Mouse (Mus musculus): ENCODE measurements around the gene Kcnab2. TPM values are rescaled to one million over a fixed set of nuclear protein-coding genes. Genes with fewer than 3 reads are reported as not detected.

The Kcnab2 gene
- 9.2 and 9.6 TPM in 2 replicates for polyA plus RNA-seq (2015; fragmentation: Nextera tagmentation; extraction: Ambion mirVana)

- under 1% methylated on average over 63 of the region's 63 CpGs for WGBS
- peak within 1 kb of the TSS; percentile 88 for H3K4me2 ChIP-seq
- H3K27ac ChIP-seq = peak within 1 kb of the TSS; percentile 84
- peak within 1 kb of the TSS; percentile 89 for H3K9ac ChIP-seq
- peak; percentile 94 for ATAC-seq (ENCODE audit: insufficient number of reproducible peaks, insufficient read depth, low FRiP score, low TSS enrichment, low read depth)
- peaks cover 19% of the 10 kb centered on the region for H3K4me1 ChIP-seq
- H3K36me3 ChIP-seq = no peaks in the 10 kb centered on the region
- H3K27me3 ChIP-seq = peaks cover 22% of the 10 kb centered on the region
- peak within 1 kb of the TSS; percentile 77 for H3K4me3 ChIP-seq
- no peaks in the 10 kb centered on the region for H3K9me3 ChIP-seq
Measured at GRCm38 (mm10) chr4:152477466-152478223, at the start of gene Kcnab2. Gene Kcnab2 (minus strand): TSS chr4:152477871.

- Histone ChIP-seq H3K4me2 (no peak overlapping the region), H3K27me3 (no peaks in the 10 kb centered on the region)
- ATAC-seq (ENCODE audit: insufficient number of reproducible peaks, insufficient read depth, low FRiP score, low TSS enrichment, low read depth) = no peak
Measured at GRCm38 (mm10) chr4:152520083-152520482, 42.4 kb upstream of the Kcnab2 start.

GRCm38 (mm10) chr4:152519106-152519505 is 41.4 kb upstream of the Kcnab2 start:
- no peak overlapping the region for H3K9ac ChIP-seq
- 87% methylated on average over 10 of the region's 10 CpGs for WGBS
- no peak for ATAC-seq (ENCODE audit: insufficient number of reproducible peaks, insufficient read depth, low FRiP score, low TSS enrichment, low read depth)
- H3K27ac ChIP-seq = no peak overlapping the region
- H3K4me2 ChIP-seq = no peak overlapping the region
- no peaks in the 10 kb centered on the region for H3K36me3 ChIP-seq
- H3K9me3 ChIP-seq = no peaks in the 10 kb centered on the region
- no peaks in the 10 kb centered on the region for H3K27me3 ChIP-seq
- H3K4me1 ChIP-seq = no peaks in the 10 kb centered on the region
- no peak overlapping the region for H3K4me3 ChIP-seq

More at GRCm38 (mm10) chr4:152520083-152520482, 42.4 kb upstream of the Kcnab2 start:
- Histone ChIP-seq H3K4me3 (no peak overlapping the region), H3K9ac (no peak overlapping the region), H3K4me1 (no peaks in the 10 kb centered on the region), H3K36me3 (no peaks in the 10 kb centered on the region), H3K9me3 (no peaks in the 10 kb centered on the region), H3K27ac (no peak overlapping the region)
- WGBS = 33% methylated on average over 6 of the region's 6 CpGs

- Histone ChIP-seq H3K36me3 (peaks cover 8% of the 10 kb centered on the region; the same call in 1 of the 2 replicates), H3K4me3 (no peak overlapping the region), H3K4me1 (no peaks in the 10 kb centered on the region), H3K9me3 (peaks cover 4% of the 10 kb centered on the region; the same call in 1 of the 2 replicates), H3K27me3 (no peaks in the 10 kb centered on the region), H3K27ac (no peak overlapping the region), H3K9ac (no peak overlapping the region), H3K4me2 (no peak overlapping the region)
- WGBS = 71% methylated on average over 7 of the region's 7 CpGs
- no peak for ATAC-seq (ENCODE audit: insufficient number of reproducible peaks, insufficient read depth, low FRiP score, low TSS enrichment, low read depth)
Measured at GRCm38 (mm10) chr4:152514884-152515283, 37.2 kb upstream of the Kcnab2 start.

- Histone ChIP-seq H3K4me1 (no peaks in the 10 kb centered on the region), H3K4me3 (no peak overlapping the region), H3K4me2 (no peak overlapping the region), H3K27me3 (no peaks in the 10 kb centered on the region), H3K36me3 (peaks cover 13% of the 10 kb centered on the region), H3K9me3 (peaks cover 4% of the 10 kb centered on the region; the same call in 1 of the 2 replicates), H3K9ac (no peak overlapping the region), H3K27ac (no peak overlapping the region)
- WGBS = 49% methylated on average over 18 of the region's 18 CpGs
- ATAC-seq (ENCODE audit: insufficient number of reproducible peaks, insufficient read depth, low FRiP score, low TSS enrichment, low read depth) = no peak
Measured at GRCm38 (mm10) chr4:152512221-152512925, 34.7 kb upstream of the Kcnab2 start.

GRCm38 (mm10) chr4:152494360-152494879 is 16.7 kb upstream of the Kcnab2 start:
- Histone ChIP-seq H3K9me3 (no peaks in the 10 kb centered on the region), H3K9ac (no peak overlapping the region), H3K27ac (no peak overlapping the region), H3K4me2 (no peak overlapping the region), H3K36me3 (peaks cover 14% of the 10 kb centered on the region), H3K27me3 (no peaks in the 10 kb centered on the region), H3K4me1 (0 out of 2 replicates have a peak, but pooled peaks cover 4% of the 10 kb centered on the region), H3K4me3 (no peak overlapping the region)
- WGBS = 42% methylated on average over 20 of the region's 20 CpGs
- ATAC-seq (ENCODE audit: insufficient number of reproducible peaks, insufficient read depth, low FRiP score, low TSS enrichment, low read depth) = no peak

GRCm38 (mm10) chr4:152491250-152491899 is 13.7 kb upstream of the Kcnab2 start:
- no peaks in the 10 kb centered on the region for H3K9me3 ChIP-seq
- no peak overlapping the region for H3K9ac ChIP-seq
- H3K36me3 ChIP-seq = no peaks in the 10 kb centered on the region; the same call in 1 of the 2 replicates
- no peak for ATAC-seq (ENCODE audit: insufficient number of reproducible peaks, insufficient read depth, low FRiP score, low TSS enrichment, low read depth)
- WGBS = 56% methylated on average over 15 of the region's 15 CpGs
- H3K4me2 ChIP-seq = 0 out of 2 replicates have a peak overlapping the region, but pooled peaks have one; percentile 9
- H3K4me1 ChIP-seq = 0 out of 2 replicates have a peak, but pooled peaks cover 2% of the 10 kb centered on the region
- no peak overlapping the region for H3K27ac ChIP-seq
- H3K4me3 ChIP-seq = no peak overlapping the region
- no peaks in the 10 kb centered on the region for H3K27me3 ChIP-seq

GRCm38 (mm10) chr4:152490311-152490710 is 12.6 kb upstream of the Kcnab2 start:
- H3K9ac ChIP-seq = no peak overlapping the region
- 88% methylated on average over 14 of the region's 14 CpGs for WGBS
- ATAC-seq (ENCODE audit: insufficient number of reproducible peaks, insufficient read depth, low FRiP score, low TSS enrichment, low read depth) = no peak
- no peak overlapping the region for H3K4me3 ChIP-seq
- no peak overlapping the region for H3K4me2 ChIP-seq
- H3K36me3 ChIP-seq = no peaks in the 10 kb centered on the region; the same call in 1 of the 2 replicates
- no peaks in the 10 kb centered on the region for H3K4me1 ChIP-seq
- no peaks in the 10 kb centered on the region for H3K9me3 ChIP-seq
- no peak overlapping the region for H3K27ac ChIP-seq
- H3K27me3 ChIP-seq = no peaks in the 10 kb centered on the region

- Histone ChIP-seq H3K9me3 (no peaks in the 10 kb centered on the region), H3K9ac (no peak overlapping the region), H3K4me3 (no peak overlapping the region), H3K4me2 (no peak overlapping the region), H3K36me3 (no peaks in the 10 kb centered on the region; the same call in 1 of the 2 replicates), H3K4me1 (no peaks in the 10 kb centered on the region), H3K27me3 (no peaks in the 10 kb centered on the region), H3K27ac (no peak overlapping the region)
- ATAC-seq (ENCODE audit: insufficient number of reproducible peaks, insufficient read depth, low FRiP score, low TSS enrichment, low read depth) = no peak
- 82% methylated on average over 10 of the region's 10 CpGs for WGBS
Measured at GRCm38 (mm10) chr4:152488046-152488445, 10.4 kb upstream of the Kcnab2 start.

GRCm38 (mm10) chr4:152480426-152480825 is 2.8 kb upstream of the Kcnab2 start:
- Histone ChIP-seq H3K9me3 (no peaks in the 10 kb centered on the region), H3K27ac (no peak overlapping the region), H3K4me1 (peaks cover 19% of the 10 kb centered on the region), H3K4me2 (no peak overlapping the region), H3K27me3 (peaks cover 15% of the 10 kb centered on the region), H3K9ac (no peak overlapping the region), H3K36me3 (no peaks in the 10 kb centered on the region), H3K4me3 (no peak overlapping the region)
- no peak for ATAC-seq (ENCODE audit: insufficient number of reproducible peaks, insufficient read depth, low FRiP score, low TSS enrichment, low read depth)
- WGBS = 46% methylated on average over 8 of the region's 8 CpGs

- H3K36me3 ChIP-seq = no peaks in the 10 kb centered on the region
- H3K27me3 ChIP-seq = peaks cover 22% of the 10 kb centered on the region
- H3K27ac ChIP-seq = peak overlapping the region; percentile 84
- peak overlapping the region; percentile 88 for H3K4me2 ChIP-seq
- peak overlapping the region; percentile 89 for H3K9ac ChIP-seq
- H3K4me3 ChIP-seq = peak overlapping the region; percentile 77
- WGBS = 1% methylated on average over 13 of the region's 13 CpGs
- ATAC-seq (ENCODE audit: insufficient number of reproducible peaks, insufficient read depth, low FRiP score, low TSS enrichment, low read depth) = no peak; the same call in 1 of the 2 replicates
- H3K4me1 ChIP-seq = peaks cover 19% of the 10 kb centered on the region
- H3K9me3 ChIP-seq = no peaks in the 10 kb centered on the region
Measured at GRCm38 (mm10) chr4:152478224-152478567, 525 bp upstream of the Kcnab2 start.

All from embryonic facial prominence, embryonic 13.5 days (tissue).